Mouse (Mus musculus) Muller cell, postnatal 12 days (primary cell): Measurements from ENCODE around the gene Rras.
"Not testable (repeated sequence)": the region's sequence is repeated elsewhere in the genome, so short reads cannot be mapped to it uniquely, and the experiment has no call there.

Experiments
- DNase-seq: peaks from one replicate; pipeline ENCODE4 v3.0.0-alpha.2; 2015; ENCODE audit errors: inconsistent ontology term

The Rras gene

GRCm38 (mm10) chr7:44999753-45000152, 18.0 kb upstream of the Rras start:
- DNase-seq = no peak

DNA sequence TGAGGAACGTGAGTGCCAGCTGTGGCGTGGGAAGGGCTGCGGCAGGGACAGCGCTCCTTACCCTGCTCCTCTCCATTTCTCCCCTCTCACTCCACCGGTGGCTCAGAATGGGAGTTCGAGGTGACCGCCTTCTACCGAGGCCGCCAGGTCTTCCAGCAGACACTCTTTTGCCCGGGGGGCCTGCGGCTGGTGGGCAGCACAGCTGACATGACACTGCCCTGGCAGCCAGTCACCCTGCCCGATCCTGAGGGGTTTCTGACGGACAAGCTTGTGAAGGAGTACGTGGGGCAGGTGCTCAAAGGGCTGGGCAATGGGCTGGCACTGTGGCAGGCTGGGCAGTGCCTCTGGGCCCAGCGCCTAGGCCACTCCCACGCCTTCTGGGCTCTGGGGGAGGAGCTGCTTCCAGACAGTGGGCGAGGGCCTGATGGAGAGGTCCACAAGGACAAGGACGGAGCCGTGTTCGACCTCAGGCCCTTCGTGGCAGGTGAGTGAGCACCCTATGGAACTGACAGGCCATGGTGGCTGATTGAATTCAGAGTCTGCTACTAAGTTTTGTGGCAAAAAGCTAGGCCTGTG, 17.1 kb upstream of the Rras start:
- DNase-seq = no peak

- peak; percentile 41 for DNase-seq
These were observed 15.3 kb upstream of the Rras start for GRCm38 (mm10) chr7:45002440-45002839.

DNA sequence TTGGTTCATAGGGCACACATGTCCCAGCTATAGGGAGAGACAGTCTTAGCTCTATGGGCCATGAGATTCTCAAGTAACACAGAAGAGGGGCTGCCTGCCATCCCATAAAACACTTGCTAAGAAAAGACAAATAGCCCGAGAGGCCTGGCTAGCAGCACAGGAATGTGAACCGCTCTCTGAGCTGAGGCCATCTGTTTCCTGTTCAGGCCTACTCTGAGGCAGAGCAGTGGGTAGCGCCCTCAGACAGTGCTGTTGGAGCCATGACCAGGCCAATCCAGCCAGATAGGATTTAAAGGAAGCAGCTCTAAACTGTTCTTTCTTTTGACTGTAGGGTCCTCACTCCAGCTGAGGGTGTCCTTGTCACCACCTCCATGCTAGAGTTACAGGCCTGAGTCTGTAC, 13.2 kb upstream of the Rras start:
- no peak for DNase-seq

DNA sequence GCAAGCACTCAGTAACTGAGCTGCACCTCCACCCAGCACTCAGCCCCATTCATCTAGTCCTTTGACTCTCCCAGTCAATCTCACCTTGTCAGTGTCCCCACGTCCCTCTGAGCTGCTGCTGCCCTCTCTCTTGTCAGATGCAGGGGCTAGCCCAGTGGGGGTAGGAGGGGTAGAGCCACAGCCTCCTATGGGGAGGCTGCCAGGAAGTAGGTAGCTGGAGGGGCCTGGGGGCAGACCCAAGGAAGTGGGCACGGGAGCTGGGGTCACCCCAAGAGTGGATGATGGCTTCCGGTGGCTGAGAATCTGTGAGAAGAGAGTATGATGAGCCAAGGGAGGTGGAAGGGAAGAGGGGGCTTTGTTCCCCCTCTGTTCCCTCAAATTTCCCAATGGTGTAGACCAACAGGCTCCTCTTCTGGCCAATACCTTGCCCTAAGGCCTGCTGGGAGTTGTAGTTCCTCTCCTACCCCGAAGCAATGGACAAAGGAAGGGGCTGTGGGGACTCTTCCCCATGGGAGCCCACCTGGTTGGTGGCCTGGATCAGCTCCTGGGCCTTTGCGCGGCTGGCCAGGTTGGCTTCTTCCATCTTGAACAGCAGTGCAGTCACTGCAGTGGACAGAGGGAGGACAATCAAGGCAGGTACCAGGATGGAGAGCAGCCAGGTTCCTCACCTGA, 12.3 kb upstream of the Rras start:
- no peak for DNase-seq

- DNase-seq = no peak
These were observed 11.3 kb upstream of the Rras start for GRCm38 (mm10) chr7:45006503-45006902.

DNA sequence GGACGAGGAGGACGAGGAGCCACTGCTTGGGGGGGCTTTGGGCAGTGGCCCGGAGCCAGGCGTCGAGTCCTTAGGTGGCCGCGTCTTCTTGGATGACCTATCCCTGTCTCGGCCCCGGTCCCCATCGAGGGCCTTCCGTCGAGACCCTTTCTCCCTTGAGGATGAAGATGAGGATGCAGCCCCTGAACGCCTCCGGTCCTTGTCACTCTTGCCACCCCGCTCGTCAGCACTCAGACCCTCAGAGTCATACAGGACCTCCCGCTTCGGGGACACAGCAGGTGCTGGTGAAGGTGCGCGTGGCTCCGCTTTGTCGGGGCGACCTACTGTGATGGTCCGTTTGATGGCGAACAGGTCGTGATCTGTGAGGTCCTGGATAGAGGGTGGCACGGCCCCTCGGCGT, 10.6 kb upstream of the Rras start:
- DNase-seq = no peak

DNA sequence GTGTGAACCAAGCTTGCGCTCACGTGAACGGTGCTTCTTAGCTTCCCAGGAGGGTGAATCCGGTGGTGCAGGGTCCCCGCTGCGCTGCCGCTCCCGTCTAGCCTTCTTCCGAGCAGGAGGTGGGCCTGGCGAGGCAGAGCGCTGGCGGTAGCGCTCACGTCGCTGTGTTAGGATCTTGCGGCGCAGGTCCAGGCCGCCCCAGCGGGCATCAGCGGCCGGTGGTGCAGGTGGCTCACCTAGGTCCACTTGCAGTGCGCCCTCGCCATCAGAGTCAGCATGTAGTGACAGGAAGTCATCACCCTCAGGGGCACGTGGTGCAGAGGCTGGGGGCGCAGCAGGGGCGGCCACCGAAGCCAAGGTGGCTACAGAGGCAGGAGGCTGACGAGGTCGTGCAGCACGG, 9.9 kb upstream of the Rras start:
- no peak for DNase-seq

DNA sequence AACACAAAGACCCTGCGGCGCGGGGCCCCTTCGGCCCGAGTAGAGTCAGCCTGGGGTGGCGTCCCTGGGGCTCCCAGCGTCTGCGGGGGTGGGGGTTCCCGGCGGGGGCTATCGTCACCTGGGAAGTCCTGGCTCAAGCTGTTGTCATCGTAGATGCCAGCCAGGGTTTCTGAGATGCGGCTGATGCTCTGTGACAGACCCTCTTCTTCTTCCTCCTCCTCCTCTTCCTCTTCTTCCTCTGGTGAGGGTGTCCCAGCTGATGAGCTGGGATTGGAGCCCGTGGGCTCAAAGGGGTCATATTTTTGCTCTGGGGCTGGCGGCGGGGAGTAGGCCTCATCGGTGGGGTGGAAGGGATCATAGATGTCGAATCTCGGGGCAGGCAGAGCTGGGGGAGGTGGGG, 9.3 kb upstream of the Rras start:
- no peak for DNase-seq

GRCm38 (mm10) chr7:45012011-45012410, 5.8 kb upstream of the Rras start:
- no peak for DNase-seq

DNA sequence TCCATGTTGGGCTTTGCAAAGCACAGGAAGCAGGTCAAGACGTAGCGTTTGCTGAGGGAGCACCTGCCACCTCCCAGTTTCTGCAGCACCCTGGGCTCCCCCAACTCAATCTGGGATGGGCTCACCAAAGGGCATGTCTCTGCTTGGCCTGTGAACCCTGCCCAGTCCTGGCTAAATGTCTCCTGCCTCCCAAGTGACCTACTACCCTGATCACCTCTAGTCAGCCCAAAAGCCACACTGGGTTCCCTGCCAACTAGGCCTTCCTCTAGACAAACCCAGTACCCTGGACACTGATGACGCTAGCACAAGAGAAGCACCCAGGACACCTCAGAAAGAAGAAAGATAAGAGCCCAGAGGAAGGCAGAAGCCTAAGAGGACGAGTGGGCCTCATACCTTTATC, 4.9 kb upstream of the Rras start:
- no peak for DNase-seq

DNA sequence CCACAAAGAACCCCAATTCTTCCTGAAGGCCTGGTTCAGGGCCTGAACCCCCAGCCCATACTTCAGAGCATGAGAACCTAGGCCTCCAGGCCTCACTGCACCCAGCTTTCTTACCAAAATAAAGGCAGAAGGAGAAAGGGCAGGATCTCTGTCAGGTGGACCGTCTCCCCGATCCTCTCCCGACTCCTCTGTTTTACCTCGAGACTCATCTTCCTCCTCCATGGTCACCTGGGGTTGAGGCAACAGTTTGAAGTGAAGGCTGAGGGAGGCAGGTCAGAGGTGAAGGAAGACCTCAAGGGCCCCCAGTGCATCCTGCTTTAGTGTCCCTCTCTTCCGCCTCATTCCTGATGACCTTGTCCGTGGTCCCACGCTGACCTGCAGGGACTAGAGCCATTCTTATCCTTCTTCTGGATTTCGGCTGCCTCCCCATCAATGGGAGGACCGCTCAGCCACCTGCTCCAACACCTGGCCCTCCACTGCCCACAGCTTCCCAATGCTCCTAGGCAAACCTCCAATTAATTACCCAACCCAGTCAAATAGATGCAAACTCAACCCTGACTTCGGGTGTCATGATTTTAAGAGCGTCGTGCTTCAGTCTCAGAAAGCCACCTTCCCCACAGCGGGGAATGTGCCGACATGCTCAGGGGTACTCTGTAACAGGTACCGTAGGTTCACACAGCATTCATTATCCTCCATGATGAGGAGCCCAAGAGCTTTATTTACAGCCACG, 4.2 kb upstream of the Rras start:
- DNase-seq = no peak

DNA sequence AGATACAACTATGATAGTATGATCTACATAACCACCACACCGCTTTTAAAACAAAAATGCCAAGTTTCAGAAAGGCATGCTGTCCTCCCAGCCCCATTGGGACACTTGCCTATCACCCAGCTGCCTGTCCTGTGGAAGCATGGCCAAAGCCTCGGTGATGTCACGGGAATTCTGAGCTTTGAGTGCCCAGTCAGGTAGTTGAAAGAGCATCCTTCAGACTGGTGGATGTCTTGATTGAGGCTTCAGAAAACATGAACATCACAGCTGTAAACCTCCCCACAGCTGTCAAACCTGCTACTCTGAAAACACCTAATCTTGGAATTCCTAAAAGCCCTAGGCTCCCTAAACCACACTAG, 3.7 kb upstream of the Rras start:
- DNase-seq = no peak

- DNase-seq = no peak
These were observed 2.3 kb upstream of the Rras start for GRCm38 (mm10) chr7:45015344-45015956.

DNA sequence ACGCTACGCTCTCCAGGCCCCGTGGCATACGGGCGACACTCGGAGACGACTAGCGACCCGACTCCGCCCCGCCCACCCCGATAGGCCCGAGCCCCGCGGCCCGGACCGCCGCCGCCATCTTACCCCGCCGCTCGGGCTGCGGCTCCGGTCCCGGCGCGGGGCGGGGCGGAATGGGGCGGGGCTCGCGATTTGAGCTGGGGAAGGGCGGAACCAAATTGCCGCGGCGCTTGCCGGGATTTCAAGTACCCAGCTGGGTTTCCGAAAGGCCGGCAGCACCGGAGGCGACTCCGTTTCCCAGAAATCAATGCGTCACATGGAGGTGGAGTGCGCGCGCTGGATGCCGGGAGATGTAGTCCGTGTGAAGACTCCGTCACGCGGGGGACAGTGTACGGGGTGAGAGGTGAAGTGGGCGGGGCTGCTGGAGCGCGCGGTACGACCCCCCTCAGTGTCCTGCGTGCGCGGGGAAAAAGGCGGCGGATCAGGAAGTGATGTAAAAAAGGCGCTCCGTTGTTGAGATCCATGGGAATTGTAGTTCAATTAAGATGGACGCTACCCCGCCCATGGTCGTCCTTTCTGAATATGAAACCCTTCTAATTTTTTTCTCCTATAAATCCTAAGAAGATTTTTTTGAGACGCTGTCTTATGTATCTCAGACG, 1.7 kb upstream of the Rras start, which contains the start of gene Scaf1:
Gene Scaf1, minus strand, starts transcription at position 407 of the 656 bp plus-strand sequence.
- peak; percentile 99 for DNase-seq

DNA sequence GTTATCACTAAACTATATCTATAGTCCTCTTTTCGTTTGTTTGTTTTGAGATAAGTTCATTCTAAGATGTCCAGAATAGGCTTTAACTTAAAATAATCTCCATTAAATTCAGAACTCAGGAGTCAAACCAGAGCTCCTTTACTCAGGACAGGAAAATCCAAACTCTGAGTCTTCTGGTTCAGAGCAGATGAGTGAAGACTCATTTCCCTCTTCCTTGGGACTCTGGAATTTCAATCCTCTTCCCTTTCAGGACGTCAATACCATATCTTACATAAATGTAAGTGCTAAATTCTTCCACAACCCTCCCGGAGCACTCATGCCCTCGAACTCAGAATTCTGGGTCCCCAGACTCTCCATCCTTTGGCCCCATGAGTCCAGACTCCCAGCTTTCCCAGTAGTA, 1.0 kb upstream of the Rras start:
- no peak for DNase-seq

DNA sequence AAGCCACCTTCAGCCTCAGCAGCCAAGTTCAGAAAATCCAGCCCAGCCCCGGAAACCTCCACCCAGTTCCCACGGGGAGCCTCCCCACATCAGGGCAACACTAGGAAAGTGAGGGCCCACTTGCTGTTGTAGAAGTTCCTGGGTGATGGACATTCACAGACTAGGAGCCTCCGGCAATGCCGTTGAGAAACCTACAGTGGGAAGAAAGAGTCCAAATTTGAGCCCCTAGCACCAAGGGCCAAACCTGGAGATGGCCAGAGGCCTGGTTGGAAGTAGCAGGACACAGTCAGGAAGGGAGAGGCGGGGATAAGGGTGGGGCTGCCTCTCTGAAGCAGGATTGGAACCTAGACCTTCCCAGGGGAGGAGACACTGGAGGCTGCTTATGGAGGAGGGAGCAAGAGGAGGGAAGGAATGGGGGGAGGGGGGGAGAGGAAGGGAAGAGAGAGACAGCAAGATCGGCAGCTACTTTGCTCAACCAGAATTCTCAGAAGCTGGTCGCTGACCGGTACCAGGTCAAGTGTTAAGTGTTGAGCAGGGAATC, 1.3 kb downstream of the Rras start:
- DNase-seq = peak; percentile 91

DNA sequence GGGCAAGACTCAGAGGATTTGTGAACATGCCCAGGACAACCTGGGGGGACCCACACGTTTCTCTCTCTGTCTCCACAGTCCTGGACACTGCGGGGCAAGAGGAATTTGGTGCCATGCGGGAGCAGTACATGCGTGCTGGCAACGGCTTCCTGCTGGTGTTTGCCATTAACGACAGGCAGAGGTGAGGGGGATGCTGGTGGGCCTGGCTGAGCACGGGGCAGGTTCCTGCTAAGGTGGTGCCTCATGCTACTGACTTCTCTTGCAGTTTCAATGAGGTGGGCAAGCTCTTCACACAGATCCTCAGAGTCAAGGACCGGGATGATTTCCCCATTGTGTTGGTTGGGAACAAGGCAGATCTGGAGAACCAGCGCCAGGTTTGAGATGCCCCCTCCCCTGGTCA, 2.5 kb downstream of the Rras start:
- DNase-seq = no peak

GRCm38 (mm10) chr7:45023711-45024110, 6.0 kb downstream of the Rras start:
- not testable (repeated sequence) for DNase-seq

- DNase-seq = no peak
These were observed 6.8 kb downstream of the Rras start for GRCm38 (mm10) chr7:45024281-45025248.
